Mouse (Mus musculus) limb, embryonic 12.5 days (tissue): ENCODE data around the gene Msantd2. TPM values are rescaled to one million over a fixed set of nuclear protein-coding genes. Genes with fewer than 3 reads are reported as not detected.

Experiments used
- ATAC-seq: fragments of 200-750 bp; cut with Nextera tagmentation; 2 replicates; pipeline ENCODE4 v1.8.0; 2017; ENCODE audit warnings: low read depth, moderate TSS enrichment; ENCODE audit not compliant: insufficient number of reproducible peaks, insufficient read depth, low FRiP score, low TSS enrichment
- H3K27ac ChIP-seq: fragments of 300-500 bp; sonication (generic); 2 replicates; pipeline ENCODE4 v1.5.1; 2016; ENCODE audit warnings: mild to moderate bottlenecking, moderate library complexity
- H3K27me3 ChIP-seq: fragments of 300-500 bp; sonication (generic); 2 replicates; pipeline ENCODE4 v1.6.1; 2016; ENCODE audit warnings: mild to moderate bottlenecking, moderate library complexity
- H3K36me3 ChIP-seq: fragments of 300-500 bp; sonication (generic); 2 replicates; pipeline ENCODE4 v1.6.1; 2016; ENCODE audit warnings: mild to moderate bottlenecking, moderate library complexity
- H3K4me1 ChIP-seq: fragments of 300-500 bp; sonication (generic); replicated peaks from 2 replicates; pipeline ENCODE4 v1.6.1; 2016
- H3K4me2 ChIP-seq: fragments of 300-500 bp; sonication (generic); 2 replicates; pipeline ENCODE4 v1.6.1; 2016; ENCODE audit warnings: mild to moderate bottlenecking, moderate library complexity
- H3K4me3 ChIP-seq: fragments of 300-500 bp; sonication (generic); replicated peaks from 2 replicates; pipeline ENCODE4 v1.5.1; 2016; ENCODE audit warnings: mild to moderate bottlenecking
- H3K9ac ChIP-seq: fragments of 300-500 bp; sonication (generic); replicated peaks from 2 replicates; pipeline ENCODE4 v1.6.1; 2016; ENCODE audit warnings: mild to moderate bottlenecking, moderate library complexity
- H3K9me3 ChIP-seq: fragments of 300-500 bp; sonication (generic); 2 replicates; pipeline ENCODE4 v1.6.1; 2016; ENCODE audit warnings: mild to moderate bottlenecking, moderate library complexity
- WGBS: fragments of 180-500 bp; shearing (Covaris S2); methylation state at CpG from one replicate; pipeline ENCODE4 v1.1.7; 2016; 5-methylcytosine and 5-hydroxymethylcytosine counted together
- polyA plus RNA-seq: library from polyadenylated mRNA; unstranded; fragments of >200 nt; fragmentation: Nextera tagmentation; extraction: Ambion mirVana; gene quantifications from 2 replicates; pipeline ENCODE4 v1.2.1, GENCODE M21; 2016

Gene Msantd2
- polyA plus RNA-seq, 1 experiment from 2014 or later: 40.4 TPM

DNA sequence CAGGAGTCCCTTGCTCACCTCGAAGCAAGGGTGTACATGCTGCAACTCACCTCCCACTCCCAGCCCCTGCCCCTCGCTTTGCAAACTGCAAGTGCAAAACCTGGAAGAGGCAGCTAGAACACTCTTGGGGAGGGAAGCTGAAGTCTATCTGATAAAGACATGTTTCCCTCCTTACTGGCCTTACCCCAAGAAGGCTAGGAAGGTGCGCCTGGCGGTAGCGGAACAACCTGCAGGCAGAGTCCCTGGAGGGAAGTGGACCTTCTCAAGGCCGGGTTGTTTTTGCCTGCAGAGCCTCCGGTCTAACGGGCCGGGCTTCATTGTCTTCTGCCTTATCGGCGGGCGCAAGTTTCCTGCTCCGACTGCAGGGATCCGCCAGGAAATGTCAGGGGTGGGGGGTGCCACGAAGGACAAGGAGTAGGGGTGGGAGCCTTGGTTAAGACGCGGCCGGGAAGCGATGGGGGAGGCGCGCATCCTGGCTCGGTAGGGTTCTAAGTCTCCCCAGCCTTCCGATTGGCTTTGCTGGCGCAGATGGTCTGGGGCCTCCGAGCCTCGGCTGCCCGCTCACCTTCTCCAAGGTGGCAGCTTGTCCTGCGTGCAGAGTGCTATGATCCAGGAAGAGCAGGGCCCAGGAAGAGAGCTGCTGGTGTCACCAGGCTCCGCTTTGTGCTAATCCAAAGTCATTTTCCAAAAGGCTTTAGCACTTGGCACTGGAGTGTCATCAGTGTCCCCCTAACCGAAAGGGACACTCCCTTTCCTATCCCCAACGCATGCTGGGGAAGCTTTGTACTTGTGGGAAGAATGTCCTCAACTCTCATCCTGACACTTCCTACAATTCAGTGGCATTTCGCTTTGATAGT is 41.1 kb downstream of the Msantd2 start:
- H3K27me3 ChIP-seq: peaks cover 88% of the 10 kb centered on the region
- no peak for ATAC-seq
- peak overlapping the region; percentile 66 for H3K4me2 ChIP-seq
- H3K9ac ChIP-seq: peak overlapping the region; percentile 47
- 0 out of 2 replicates have a peak, but pooled peaks cover 6% of the 10 kb centered on the region for H3K9me3 ChIP-seq
- no peak overlapping the region for H3K27ac ChIP-seq
- peak overlapping the region; percentile 34 for H3K4me3 ChIP-seq
- WGBS: 1% methylated on average over 32 of the region's 32 CpGs
- peaks cover 31% of the 10 kb centered on the region for H3K4me1 ChIP-seq
- 0 out of 2 replicates have a peak, but pooled peaks cover 6% of the 10 kb centered on the region for H3K36me3 ChIP-seq

DNA sequence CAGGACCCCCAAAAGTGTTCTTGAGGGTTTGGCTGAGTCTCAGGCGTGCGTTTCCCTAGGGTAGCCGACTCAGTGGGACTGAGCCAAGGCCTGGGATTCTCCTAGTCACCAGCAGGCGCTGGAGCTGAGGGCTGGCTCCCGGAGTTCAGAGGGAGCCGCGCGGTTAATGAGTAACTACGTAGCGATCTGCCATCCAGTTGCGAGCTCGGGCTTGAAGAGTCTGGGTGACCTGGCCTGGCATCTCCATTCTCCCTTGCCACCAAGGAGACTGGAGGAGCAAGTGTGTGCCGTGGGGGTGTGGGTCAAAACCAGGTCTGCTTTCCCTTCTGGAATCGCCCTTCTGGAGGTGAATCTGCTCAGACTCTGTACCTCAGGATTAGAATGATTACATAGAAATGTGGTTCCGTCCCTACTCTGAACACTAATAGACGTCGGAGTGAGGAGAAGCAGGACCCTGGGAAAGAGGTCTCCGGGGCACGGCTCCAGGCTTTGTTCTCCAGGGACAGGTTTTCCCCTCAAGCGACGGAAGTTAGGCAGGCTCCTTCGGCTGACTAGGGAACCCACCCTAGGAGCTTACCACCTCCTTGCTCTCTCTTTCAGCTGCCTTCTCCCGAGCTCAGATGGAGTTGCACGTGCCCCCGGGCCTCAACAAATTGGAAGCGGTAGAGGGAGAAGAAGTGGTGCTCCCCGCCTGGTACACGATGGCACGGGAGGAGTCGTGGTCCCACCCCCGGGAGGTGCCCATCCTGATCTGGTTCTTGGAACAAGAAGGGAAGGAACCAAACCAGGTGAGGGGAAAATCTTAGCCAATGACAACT is 42.0 kb downstream of the Msantd2 start:
- no peak; the same call in 1 of the 2 replicates for ATAC-seq
- Histone ChIP-seq H3K36me3 (no peaks in the 10 kb centered on the region), H3K4me3 (peak overlapping the region; percentile 34), H3K9ac (peak overlapping the region; percentile 47; the same call in 1 of the 2 replicates), H3K4me1 (peaks cover 31% of the 10 kb centered on the region), H3K4me2 (peak overlapping the region; percentile 66), H3K9me3 (0 out of 2 replicates have a peak, but pooled peaks cover 6% of the 10 kb centered on the region), H3K27ac (no peak overlapping the region), H3K27me3 (peaks cover 80% of the 10 kb centered on the region)
- WGBS: under 1% methylated on average over 31 of the region's 31 CpGs

DNA sequence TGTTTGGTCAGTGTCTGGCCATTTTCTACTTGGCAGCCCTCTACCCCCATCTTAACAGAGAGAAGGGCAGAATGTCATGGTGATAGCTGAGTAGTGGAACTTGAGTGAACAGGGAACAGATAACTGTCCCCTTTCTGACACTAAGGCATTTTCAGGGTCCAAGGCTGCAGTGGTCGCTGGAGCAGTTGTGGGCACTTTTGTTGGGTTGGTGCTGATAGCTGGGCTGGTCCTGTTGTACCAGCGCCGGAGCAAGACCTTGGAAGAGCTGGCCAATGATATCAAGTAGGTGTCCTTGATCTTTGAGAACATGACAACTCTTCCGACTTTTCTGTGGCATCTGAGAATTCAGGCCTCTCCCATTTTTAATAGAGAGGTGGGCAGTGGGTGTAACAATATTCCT is 47.7 kb downstream of the Msantd2 start:
- no peak for ATAC-seq
- WGBS: 79% methylated on average over 4 of the region's 4 CpGs
- Histone ChIP-seq H3K4me1 (peaks cover 12% of the 10 kb centered on the region; the same call in 1 of the 2 replicates), H3K27me3 (peaks cover 63% of the 10 kb centered on the region), H3K9me3 (no peaks in the 10 kb centered on the region), H3K4me2 (no peak overlapping the region), H3K27ac (no peak overlapping the region), H3K36me3 (no peaks in the 10 kb centered on the region), H3K4me3 (no peak overlapping the region), H3K9ac (no peak overlapping the region)

- ATAC-seq: no peak
- 75% methylated on average over 5 of the region's 5 CpGs for WGBS
- Histone ChIP-seq H3K27me3 (peaks cover 62% of the 10 kb centered on the region), H3K4me2 (no peak overlapping the region), H3K36me3 (no peaks in the 10 kb centered on the region), H3K27ac (no peak overlapping the region), H3K4me3 (no peak overlapping the region), H3K9me3 (no peaks in the 10 kb centered on the region), H3K4me1 (peaks cover 12% of the 10 kb centered on the region; the same call in 1 of the 2 replicates), H3K9ac (no peak overlapping the region)
Observed at GRCm38 (mm10) chr9:37537658-37538250, 48.6 kb downstream of the Msantd2 start.

DNA sequence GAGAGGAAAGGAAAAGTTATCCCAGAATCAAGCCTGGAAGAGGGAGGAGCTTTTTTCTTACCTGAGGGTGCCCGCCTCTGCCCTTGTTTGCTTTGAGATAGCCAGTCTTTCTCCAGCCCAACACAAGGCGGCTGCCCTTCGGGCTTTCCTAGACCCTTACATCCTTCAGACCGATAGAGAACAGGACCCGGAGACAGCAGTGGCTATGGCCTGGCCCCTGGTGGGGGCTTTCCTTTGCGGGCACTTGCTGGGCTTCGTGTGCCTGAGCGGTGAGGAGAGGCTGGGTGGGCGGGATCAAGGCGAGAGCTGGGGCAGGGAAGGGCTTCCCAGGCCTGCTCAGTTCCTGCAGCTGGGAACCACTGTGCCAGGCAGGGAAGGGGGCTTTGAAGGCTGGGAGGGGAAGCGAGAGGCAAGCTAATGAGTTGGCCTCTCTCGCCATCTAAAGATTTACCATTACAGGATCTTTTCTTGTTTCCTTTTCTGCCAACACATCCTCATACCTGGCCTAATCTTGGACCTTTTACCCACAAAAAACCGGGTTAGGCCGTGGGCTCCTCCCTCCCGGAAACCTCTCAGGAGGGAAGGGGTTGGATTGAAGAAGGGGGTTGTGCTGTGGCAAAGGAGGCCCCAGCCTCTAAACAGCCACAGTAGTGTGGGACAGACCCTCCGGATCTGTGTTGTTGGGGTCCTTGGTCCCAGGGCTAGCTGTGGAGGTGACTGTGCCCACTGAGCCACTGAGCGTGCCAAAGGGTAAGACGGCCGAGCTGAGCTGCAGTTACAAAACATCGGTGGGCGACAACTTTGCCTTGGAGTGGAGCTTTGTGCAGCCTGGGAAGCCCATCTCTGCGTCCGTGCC is 50.3 kb downstream of the Msantd2 start, which contains the start of gene Vsig2:
Vsig2 (plus strand) TSS at position 86 of the 856 bp plus-strand sequence.
- Histone ChIP-seq H3K27ac (no peak within 1 kb of the TSS), H3K4me2 (no peak within 1 kb of the TSS), H3K4me1 (peaks cover 15% of the 10 kb centered on the region; the same call in 1 of the 2 replicates), H3K27me3 (peaks cover 58% of the 10 kb centered on the region), H3K9me3 (no peaks in the 10 kb centered on the region), H3K36me3 (no peaks in the 10 kb centered on the region), H3K9ac (0 out of 2 replicates have a peak within 1 kb of the TSS, but pooled peaks have one; percentile 27), H3K4me3 (no peak within 1 kb of the TSS)
- WGBS: 44% methylated on average over 23 of the region's 23 CpGs
- no peak for ATAC-seq

- H3K27ac ChIP-seq: no peak overlapping the region
- no peaks in the 10 kb centered on the region for H3K9me3 ChIP-seq
- no peak overlapping the region for H3K9ac ChIP-seq
- no peak overlapping the region for H3K4me3 ChIP-seq
- H3K4me2 ChIP-seq: no peak overlapping the region
- H3K27me3 ChIP-seq: peaks cover 65% of the 10 kb centered on the region
- ATAC-seq: no peak
- peaks cover 22% of the 10 kb centered on the region for H3K4me1 ChIP-seq
- 83% methylated on average over 4 of the region's 4 CpGs for WGBS
- H3K36me3 ChIP-seq: no peaks in the 10 kb centered on the region
Observed at GRCm38 (mm10) chr9:37540226-37540625, 51.1 kb downstream of the Msantd2 start.

DNA sequence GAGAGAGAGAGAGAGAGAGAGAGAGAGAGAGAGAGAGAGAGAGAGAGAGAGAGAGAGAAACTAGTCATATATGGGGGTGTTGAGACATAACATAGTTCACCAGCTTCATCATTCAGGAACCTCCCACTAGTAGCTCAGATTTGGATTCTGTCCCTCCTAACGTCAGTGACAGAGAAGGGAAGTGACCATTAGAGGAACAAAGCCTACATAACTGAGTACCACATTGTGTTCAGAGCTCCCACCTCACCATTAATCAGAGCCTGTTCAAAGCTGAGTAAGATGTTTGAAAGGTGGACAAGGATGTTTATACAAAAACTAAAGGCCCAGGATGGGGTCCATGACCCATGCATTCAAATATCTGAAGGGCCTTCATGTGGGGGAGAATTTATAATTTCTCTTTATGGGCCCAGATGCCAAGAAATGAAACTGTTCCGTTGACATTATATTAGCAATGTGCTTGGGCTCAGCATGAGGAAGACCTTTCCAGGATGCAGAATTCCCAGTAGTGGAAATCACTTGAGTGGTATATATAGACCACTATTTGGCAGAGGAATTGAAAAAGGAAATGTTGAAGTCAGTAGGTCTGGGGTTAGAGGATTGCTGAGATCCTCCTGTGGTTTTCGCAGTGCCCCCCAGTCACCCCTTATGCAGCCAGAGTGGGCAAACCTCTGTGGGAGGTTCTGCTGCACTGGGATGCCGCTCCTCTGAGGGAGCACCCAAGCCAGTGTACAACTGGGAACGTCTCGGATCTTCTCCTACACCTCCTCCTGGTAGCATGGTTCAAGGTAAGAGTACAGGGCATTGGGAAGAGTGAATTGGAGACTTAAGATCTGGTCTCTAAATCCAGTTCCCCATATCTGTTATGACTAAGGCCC is 51.8 kb downstream of the Msantd2 start:
- H3K27me3 ChIP-seq: peaks cover 72% of the 10 kb centered on the region
- 80% methylated on average over 6 of the region's 6 CpGs for WGBS
- ATAC-seq: no peak
- H3K4me3 ChIP-seq: no peak overlapping the region
- no peak overlapping the region for H3K9ac ChIP-seq
- no peak overlapping the region for H3K27ac ChIP-seq
- no peak overlapping the region for H3K4me2 ChIP-seq
- peaks cover 29% of the 10 kb centered on the region for H3K4me1 ChIP-seq
- H3K36me3 ChIP-seq: no peaks in the 10 kb centered on the region
- H3K9me3 ChIP-seq: no peaks in the 10 kb centered on the region

- ATAC-seq: no peak
- H3K4me1 ChIP-seq: peaks cover 29% of the 10 kb centered on the region
- no peaks in the 10 kb centered on the region for H3K9me3 ChIP-seq
- no peak overlapping the region for H3K4me3 ChIP-seq
- H3K27ac ChIP-seq: no peak overlapping the region
- 57% methylated on average over 7 of the region's 7 CpGs for WGBS
- H3K36me3 ChIP-seq: no peaks in the 10 kb centered on the region
- peaks cover 76% of the 10 kb centered on the region for H3K27me3 ChIP-seq
- no peak overlapping the region for H3K9ac ChIP-seq
- no peak overlapping the region for H3K4me2 ChIP-seq
Observed at GRCm38 (mm10) chr9:37541851-37542642, 52.9 kb downstream of the Msantd2 start.

GRCm38 (mm10) chr9:37543869-37544440 is 54.8 kb downstream of the Msantd2 start:
- peaks cover 77% of the 10 kb centered on the region for H3K27me3 ChIP-seq
- H3K27ac ChIP-seq: no peak overlapping the region
- no peaks in the 10 kb centered on the region for H3K36me3 ChIP-seq
- peak overlapping the region; percentile 24; the same call in 1 of the 2 replicates for H3K4me3 ChIP-seq
- no peak overlapping the region for H3K9ac ChIP-seq
- WGBS: 30% methylated on average over 12 of the region's 12 CpGs
- H3K9me3 ChIP-seq: no peaks in the 10 kb centered on the region
- H3K4me2 ChIP-seq: peak overlapping the region; percentile 52
- ATAC-seq: no peak
- peaks cover 27% of the 10 kb centered on the region for H3K4me1 ChIP-seq
